Mouse (Mus musculus) heart, embryonic 11.5 days (tissue): Measurements from ENCODE around the gene Rap2b. TPM values are rescaled to one million over a fixed set of nuclear protein-coding genes. Genes with fewer than 3 reads are reported as not detected.

Experiments
- ATAC-seq: fragments of 200-750 bp; cut with Nextera tagmentation; replicated peaks from 2 replicates; pipeline ENCODE4 v1.8.0; 2017; ENCODE audit warnings: moderate library complexity; ENCODE audit not compliant: insufficient number of reproducible peaks, low FRiP score, low TSS enrichment
- H3K27ac ChIP-seq: fragments of 300-500 bp; sonication (generic); 2 replicates; pipeline ENCODE4 v1.5.1; 2014; ENCODE audit warnings: mild to moderate bottlenecking, low read depth, low read length
- H3K27me3 ChIP-seq: fragments of 300-500 bp; sonication (generic); 2 replicates; pipeline ENCODE4 v1.6.1; 2014; ENCODE audit warnings: mild to moderate bottlenecking, low read length, mixed read lengths; ENCODE audit not compliant: control insufficient read depth, insufficient read depth
- H3K36me3 ChIP-seq: fragments of 300-500 bp; sonication (generic); 2 replicates; pipeline ENCODE4 v1.6.1; 2014; ENCODE audit warnings: mild to moderate bottlenecking, low read length, moderate library complexity, mixed read lengths; ENCODE audit not compliant: control insufficient read depth, insufficient read depth
- H3K4me1 ChIP-seq: fragments of 300-500 bp; sonication (generic); 2 replicates; pipeline ENCODE4 v1.6.1; 2014; ENCODE audit warnings: low read length; ENCODE audit not compliant: control insufficient read depth, insufficient read depth
- H3K4me2 ChIP-seq: fragments of 300-500 bp; sonication (generic); 2 replicates; pipeline ENCODE4 v1.6.1; 2014; ENCODE audit warnings: mild to moderate bottlenecking, moderate library complexity
- H3K4me3 ChIP-seq: fragments of 300-500 bp; sonication (generic); 2 replicates; pipeline ENCODE4 v1.5.1; 2014; ENCODE audit warnings: low read depth, low read length
- H3K9ac ChIP-seq: fragments of 300-500 bp; sonication (generic); 2 replicates; pipeline ENCODE4 v1.6.1; 2014; ENCODE audit warnings: mild to moderate bottlenecking, low read depth, low read length, moderate library complexity
- H3K9me3 ChIP-seq: fragments of 300-500 bp; sonication (generic); replicated peaks from 2 replicates; pipeline ENCODE4 v1.6.1; 2016; ENCODE audit warnings: low read length; ENCODE audit not compliant: control insufficient read depth
- WGBS: fragments of 180-500 bp; shearing (Covaris S2); extraction: QIAGEN DNeasy Blood & Tissue Kit; methylation state at CpG from one replicate; pipeline ENCODE4 v1.1.7; 2014; ENCODE audit not compliant: insufficient replicate concordance; 5-methylcytosine and 5-hydroxymethylcytosine counted together
- polyA plus RNA-seq: library from polyadenylated mRNA; unstranded; fragments of >200 nt; fragmentation: Nextera tagmentation; extraction: Ambion mirVana; gene quantifications from 2 replicates; pipeline ENCODE4 v1.2.1, GENCODE M21; 2014

Gene Rap2b
- polyA plus RNA-seq, 1 experiment from 2014 or later, result 7.4 TPM

GRCm38 (mm10) chr3:61348036-61348614 is 13.3 kb upstream of the Rap2b start:
- H3K36me3 ChIP-seq, result no peaks in the 10 kb centered on the region
- H3K27me3 ChIP-seq, result no peaks in the 10 kb centered on the region
- no peak for ATAC-seq
- no peak overlapping the region for H3K9ac ChIP-seq
- H3K27ac ChIP-seq, result no peak overlapping the region
- no peaks in the 10 kb centered on the region for H3K4me1 ChIP-seq
- no peaks in the 10 kb centered on the region for H3K9me3 ChIP-seq
- H3K4me3 ChIP-seq, result no peak overlapping the region
- no peak overlapping the region for H3K4me2 ChIP-seq
- WGBS, result 74% methylated on average over 4 of the region's 4 CpGs

- Histone ChIP-seq H3K9ac (no peak overlapping the region), H3K9me3 (no peaks in the 10 kb centered on the region), H3K27ac (no peak overlapping the region), H3K27me3 (no peaks in the 10 kb centered on the region), H3K4me2 (no peak overlapping the region), H3K4me3 (no peak overlapping the region), H3K36me3 (no peaks in the 10 kb centered on the region), H3K4me1 (no peaks in the 10 kb centered on the region)
- WGBS, result 67% methylated on average over 1 of the region's 1 CpGs
- no peak for ATAC-seq
Observed at GRCm38 (mm10) chr3:61349433-61349832, 12.0 kb upstream of the Rap2b start.

- H3K4me2 ChIP-seq, result no peak overlapping the region
- no peak overlapping the region for H3K9ac ChIP-seq
- H3K36me3 ChIP-seq, result no peaks in the 10 kb centered on the region
- WGBS, result 73% methylated on average over 1 of the region's 1 CpGs
- no peak overlapping the region for H3K27ac ChIP-seq
- H3K9me3 ChIP-seq, result no peaks in the 10 kb centered on the region
- no peaks in the 10 kb centered on the region for H3K4me1 ChIP-seq
- no peak for ATAC-seq
- H3K27me3 ChIP-seq, result no peaks in the 10 kb centered on the region
- no peak overlapping the region for H3K4me3 ChIP-seq
Observed at GRCm38 (mm10) chr3:61355464-61355863, 6.0 kb upstream of the Rap2b start.

- no peak for ATAC-seq
- 75% methylated on average over 6 of the region's 6 CpGs for WGBS
- H3K4me1 ChIP-seq, result no peaks in the 10 kb centered on the region
- no peak overlapping the region for H3K9ac ChIP-seq
- H3K27me3 ChIP-seq, result no peaks in the 10 kb centered on the region
- H3K27ac ChIP-seq, result no peak overlapping the region
- H3K4me2 ChIP-seq, result no peak overlapping the region
- no peaks in the 10 kb centered on the region for H3K36me3 ChIP-seq
- H3K4me3 ChIP-seq, result no peak overlapping the region
- H3K9me3 ChIP-seq, result no peaks in the 10 kb centered on the region
Observed at GRCm38 (mm10) chr3:61358107-61358506, 3.3 kb upstream of the Rap2b start.

- Histone ChIP-seq H3K27ac (no peak overlapping the region), H3K9ac (no peak overlapping the region), H3K9me3 (no peaks in the 10 kb centered on the region), H3K27me3 (no peaks in the 10 kb centered on the region), H3K4me1 (no peaks in the 10 kb centered on the region), H3K36me3 (no peaks in the 10 kb centered on the region), H3K4me2 (no peak overlapping the region), H3K4me3 (no peak overlapping the region)
- no peak for ATAC-seq
- WGBS, result 44% methylated on average over 7 of the region's 7 CpGs
Observed at GRCm38 (mm10) chr3:61358756-61359293, 2.6 kb upstream of the Rap2b start.

- WGBS, result 6% methylated on average over 9 of the region's 9 CpGs
- peak overlapping the region; percentile 94 for H3K27ac ChIP-seq
- H3K9me3 ChIP-seq, result no peaks in the 10 kb centered on the region
- no peaks in the 10 kb centered on the region for H3K27me3 ChIP-seq
- H3K4me3 ChIP-seq, result peak overlapping the region; percentile 87
- no peaks in the 10 kb centered on the region for H3K36me3 ChIP-seq
- ATAC-seq, result no peak
- peak overlapping the region; percentile 78 for H3K9ac ChIP-seq
- peak overlapping the region; percentile 71 for H3K4me2 ChIP-seq
- H3K4me1 ChIP-seq, result 0 out of 2 replicates have a peak, but pooled peaks cover 2% of the 10 kb centered on the region
Observed at GRCm38 (mm10) chr3:61362821-61363160, 1.4 kb downstream of the Rap2b start.

GRCm38 (mm10) chr3:61363161-61363988 is 1.9 kb downstream of the Rap2b start:
- Histone ChIP-seq H3K9ac (peak overlapping the region; percentile 86), H3K9me3 (no peaks in the 10 kb centered on the region), H3K4me1 (0 out of 2 replicates have a peak, but pooled peaks cover 2% of the 10 kb centered on the region), H3K4me3 (peak overlapping the region; percentile 87), H3K27ac (peak overlapping the region; percentile 94), H3K4me2 (peak overlapping the region; percentile 71), H3K27me3 (no peaks in the 10 kb centered on the region), H3K36me3 (no peaks in the 10 kb centered on the region)
- WGBS, result under 1% methylated on average over 30 of the region's 30 CpGs
- peak; percentile 91 for ATAC-seq

- H3K9me3 ChIP-seq, result no peaks in the 10 kb centered on the region
- peak overlapping the region; percentile 87 for H3K4me3 ChIP-seq
- under 1% methylated on average over 49 of the region's 51 CpGs for WGBS
- H3K9ac ChIP-seq, result peak overlapping the region; percentile 86
- H3K36me3 ChIP-seq, result no peaks in the 10 kb centered on the region
- H3K4me1 ChIP-seq, result 0 out of 2 replicates have a peak, but pooled peaks cover 2% of the 10 kb centered on the region
- ATAC-seq, result peak; percentile 93
- H3K27ac ChIP-seq, result peak overlapping the region; percentile 91
- peak overlapping the region; percentile 71 for H3K4me2 ChIP-seq
- H3K27me3 ChIP-seq, result no peaks in the 10 kb centered on the region
Observed at GRCm38 (mm10) chr3:61363989-61364660, 2.7 kb downstream of the Rap2b start.
